24 mouse cellular contexts compared by ENCODE assay signal in the genomic region with DNA sequence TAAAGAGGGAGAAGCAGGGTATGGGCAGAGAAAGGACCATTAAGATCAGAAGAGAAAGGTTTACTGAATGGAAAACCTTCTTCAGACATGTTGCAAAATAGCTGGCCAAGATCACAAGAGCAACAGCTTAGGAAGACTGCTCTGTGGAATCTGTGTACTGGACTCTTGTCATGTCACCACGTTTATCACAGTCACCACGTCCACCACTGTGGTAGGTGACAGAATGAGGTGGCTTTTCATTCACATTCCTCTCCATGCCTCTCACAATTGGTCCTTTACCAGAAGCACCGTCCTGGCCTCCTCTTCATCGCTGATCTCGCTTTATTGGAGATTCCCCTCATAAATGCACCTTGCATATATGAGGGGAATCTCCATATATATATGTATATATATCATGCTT.
DNase-seq lines count a peak whose midpoint lies in the region; ATAC-seq and TF ChIP-seq lines count a peak whose summit lies in the region.
"Had no signal": no experiment of that assay in that cellular context is flagged by ENCODE, and none has a peak within 500 bp of the region (broad histone marks: within the 10 kb centered on the region; RNA-seq: fewer than 3 reads in every experiment).

No protein-coding gene starts in this region.

- peak; percentile 61; the same call in 1 of the 2 replicates for ATAC-seq in heart, embryonic 11.5 days (replicated peaks; ENCODE audit: insufficient number of reproducible peaks, low FRiP score, low TSS enrichment)
- no peak for ATAC-seq in heart, embryonic 13.5 days (ENCODE audit: extremely low read depth, insufficient number of reproducible peaks, low FRiP score, low TSS enrichment)
- peak; percentile 69 for ATAC-seq in heart, embryonic 15.5 days (replicated peaks; ENCODE audit: insufficient number of reproducible peaks, insufficient read depth, low FRiP score, low read depth)
- ATAC-seq in heart, postnatal 0 days (ENCODE audit: insufficient read depth, low read depth) = peak; percentile 76
- ATAC-seq: forebrain, embryonic 14.5 days had no signal

- no peak overlapping the region for H3K9ac ChIP-seq in heart, embryonic 11.5 days (ENCODE audit: low read depth, low read length)
- no peak overlapping the region for H3K9ac ChIP-seq in heart, embryonic 13.5 days
- no peak overlapping the region for H3K9ac ChIP-seq in heart, embryonic 15.5 days
- no peak overlapping the region for H3K9ac ChIP-seq in heart, adult 2 months (ENCODE audit: low read depth, low read length)
- no peak overlapping the region for H3K9ac ChIP-seq in heart, postnatal 0 days (replicated peaks; ENCODE audit: low read depth, low read length)
- H3K9ac ChIP-seq: embryonic facial prominence, embryonic 13.5 days; embryonic facial prominence, embryonic 15.5 days; forebrain, embryonic 12.5 days had no signal

- WGBS in heart, embryonic 11.5 days (ENCODE audit: insufficient replicate concordance) = 50% methylated on average over 5 of the region's 5 CpGs
- 31% methylated on average over 5 of the region's 5 CpGs for WGBS in heart, embryonic 13.5 days
- 37% methylated on average over 5 of the region's 5 CpGs for WGBS in heart, embryonic 15.5 days
- 58% methylated on average over 5 of the region's 5 CpGs for whole genome bisulfite sequencing in heart, adult 2 months
- WGBS in heart, postnatal 0 days = 36% methylated on average over 5 of the region's 5 CpGs

- H3K79me2 ChIP-seq in heart, adult 2 months (replicated peaks; ENCODE audit: control insufficient read depth, insufficient read depth, low read length) = no peaks in the 10 kb centered on the region

- TF ChIP-seq POLR2A in heart, adult 2 months (IDR thresholded peaks at IDR 0.05; ENCODE audit: insufficient read depth, low read depth, low read length) = no peak

- H3K36me3 ChIP-seq in heart, embryonic 11.5 days (ENCODE audit: control insufficient read depth, insufficient read depth, low read length) = no peaks in the 10 kb centered on the region
- no peaks in the 10 kb centered on the region for H3K36me3 ChIP-seq in heart, embryonic 13.5 days
- H3K36me3 ChIP-seq in heart, embryonic 15.5 days = no peaks in the 10 kb centered on the region
- no peaks in the 10 kb centered on the region for H3K36me3 ChIP-seq in heart, adult 2 months (ENCODE audit: control insufficient read depth, insufficient read depth, low read length)
- no peaks in the 10 kb centered on the region for H3K36me3 ChIP-seq in heart, postnatal 0 days (replicated peaks; ENCODE audit: control insufficient read depth, insufficient read depth, low read length)
- H3K36me3 ChIP-seq: embryonic facial prominence, embryonic 13.5 days; embryonic facial prominence, embryonic 15.5 days; forebrain, embryonic 10.5 days; forebrain, embryonic 12.5 days had no signal

- TF ChIP-seq EP300 in heart, adult 2 months (IDR thresholded peaks at IDR 0.05; ENCODE audit: insufficient read depth, low read depth, low read length) = no peak
- TF ChIP-seq EP300 in heart, postnatal 0 days (IDR thresholded peaks at IDR 0.05; ENCODE audit: low read depth) = no peak

- H3K27ac ChIP-seq in heart, embryonic 11.5 days (ENCODE audit: low read depth, low read length) = no peak overlapping the region; the same call in 1 of the 2 replicates
- peak overlapping the region; percentile 60 for H3K27ac ChIP-seq in heart, embryonic 13.5 days (replicated peaks)
- H3K27ac ChIP-seq in heart, embryonic 15.5 days = peak overlapping the region; percentile 45
- H3K27ac ChIP-seq in heart, adult 2 months = no peak overlapping the region
- H3K27ac ChIP-seq in heart, postnatal 0 days (ENCODE audit: low read depth) = peak overlapping the region; percentile 34; the same call in 1 of the 2 replicates
- H3K27ac ChIP-seq: embryonic facial prominence, embryonic 13.5 days; embryonic facial prominence, embryonic 15.5 days; forebrain, embryonic 10.5 days; forebrain, embryonic 12.5 days had no signal

- H3K9me3 ChIP-seq in heart, embryonic 11.5 days (replicated peaks; ENCODE audit: control insufficient read depth, low read length) = no peaks in the 10 kb centered on the region
- H3K9me3 ChIP-seq in heart, embryonic 13.5 days = no peaks in the 10 kb centered on the region
- H3K9me3 ChIP-seq in heart, embryonic 15.5 days (replicated peaks) = no peaks in the 10 kb centered on the region
- H3K9me3 ChIP-seq in heart, postnatal 0 days (replicated peaks; ENCODE audit: control insufficient read depth, low read length) = no peaks in the 10 kb centered on the region
- H3K9me3 ChIP-seq: embryonic facial prominence, embryonic 13.5 days; embryonic facial prominence, embryonic 15.5 days; forebrain, embryonic 10.5 days; forebrain, embryonic 12.5 days had no signal

- no peak for TF ChIP-seq CTCF in heart, adult 2 months (IDR thresholded peaks at IDR 0.05)
- no peak for TF ChIP-seq CTCF in heart, postnatal 0 days (IDR thresholded peaks at IDR 0.05; ENCODE audit: low read depth)

- H3K27me3 ChIP-seq in heart, embryonic 11.5 days (ENCODE audit: control insufficient read depth, insufficient read depth, low read length) = no peaks in the 10 kb centered on the region
- no peaks in the 10 kb centered on the region for H3K27me3 ChIP-seq in heart, embryonic 13.5 days (replicated peaks)
- H3K27me3 ChIP-seq in heart, embryonic 15.5 days = no peaks in the 10 kb centered on the region
- H3K27me3 ChIP-seq in heart, adult 2 months (ENCODE audit: control insufficient read depth, insufficient read depth, low read length) = no peaks in the 10 kb centered on the region
- no peaks in the 10 kb centered on the region for H3K27me3 ChIP-seq in heart, postnatal 0 days (ENCODE audit: control insufficient read depth, insufficient read depth, low read length)
- H3K27me3 ChIP-seq: embryonic facial prominence, embryonic 13.5 days; embryonic facial prominence, embryonic 15.5 days; forebrain, embryonic 12.5 days had no signal

- H3K4me1 ChIP-seq in heart, embryonic 11.5 days (ENCODE audit: control insufficient read depth, insufficient read depth, low read length) = peaks cover 7% of the 10 kb centered on the region; the same call in 1 of the 2 replicates
- peaks cover 17% of the 10 kb centered on the region; the same call in 1 of the 2 replicates for H3K4me1 ChIP-seq in heart, embryonic 13.5 days
- peaks cover 6% of the 10 kb centered on the region; the same call in 1 of the 2 replicates for H3K4me1 ChIP-seq in heart, embryonic 15.5 days (replicated peaks)
- H3K4me1 ChIP-seq in heart, adult 2 months (ENCODE audit: control insufficient read depth, insufficient read depth, low read length) = no peaks in the 10 kb centered on the region; the same call in 1 of the 2 replicates
- 0 out of 2 replicates have a peak, but pooled peaks cover 3% of the 10 kb centered on the region for H3K4me1 ChIP-seq in heart, postnatal 0 days (ENCODE audit: control insufficient read depth, insufficient read depth)
- H3K4me1 ChIP-seq: embryonic facial prominence, embryonic 15.5 days; forebrain, embryonic 10.5 days; forebrain, embryonic 12.5 days had no signal

- no peak overlapping the region for H3K4me2 ChIP-seq in heart, embryonic 11.5 days
- H3K4me2 ChIP-seq in heart, embryonic 13.5 days = peak overlapping the region; percentile 29
- H3K4me2 ChIP-seq in heart, embryonic 15.5 days = no peak overlapping the region
- H3K4me2 ChIP-seq in heart, postnatal 0 days (ENCODE audit: low read depth, low read length) = no peak overlapping the region
- H3K4me2 ChIP-seq: embryonic facial prominence, embryonic 13.5 days; embryonic facial prominence, embryonic 15.5 days; forebrain, embryonic 12.5 days had no signal

- H3K4me3 ChIP-seq in heart, embryonic 11.5 days (ENCODE audit: low read depth, low read length) = no peak overlapping the region
- no peak overlapping the region for H3K4me3 ChIP-seq in heart, embryonic 13.5 days
- H3K4me3 ChIP-seq in heart, embryonic 15.5 days = no peak overlapping the region
- H3K4me3 ChIP-seq in heart, adult 2 months = no peak overlapping the region
- H3K4me3 ChIP-seq in heart, postnatal 0 days (ENCODE audit: low read depth, low read length) = no peak overlapping the region
- H3K4me3 ChIP-seq: embryonic facial prominence, embryonic 13.5 days; embryonic facial prominence, embryonic 15.5 days; erythroblast, embryonic 14.5 days; forebrain, embryonic 10.5 days; forebrain, embryonic 12.5 days had no signal

- no peak for DNase-seq in heart, adult 11 months
- no peak for DNase-seq in heart, postnatal 10 days
- DNase-seq in heart, adult 2 months = no peak
- peak; percentile 32 for DNase-seq in heart, postnatal 0 days (ENCODE audit: low spot score)
- no peak for DNase-seq in heart, adult 9 months (ENCODE audit: low spot score in 2 of 2)
- DNase-seq: adrenal gland, adult 2 months; adrenal gland, postnatal 10 days; adrenal gland, postnatal 25 days; cerebellum, adult 11 months; cerebellum, adult 18-20 months; cerebellum, adult 8-10 months; cerebellum, adult 9-11 months; cerebellum, postnatal 14 days; cerebellum, postnatal 36 days; embryo, embryonic 11 days had no signal

- intact Hi-C loops in heart, postnatal 10 days (cut with DNase I) = no loop called here
- intact Hi-C loops in heart, adult 2 months (cut with DNase I) = no loop called here

Comparison
In these comparisons a context has a peak if more than half of its experiments do, and no peak if none do; other contexts are left out.
1. H3K27ac ChIP-seq: peak in heart, embryonic 13.5 days (single experiment), heart, embryonic 15.5 days (single experiment) and heart, postnatal 0 days (single experiment); none in heart, embryonic 11.5 days (single experiment) and heart, adult 2 months (single experiment).